Mouse (Mus musculus): ENCODE results near the gene Sptbn2. TPM values are rescaled to one million over a fixed set of nuclear protein-coding genes. Genes with fewer than 3 reads are reported as not detected.

The Sptbn2 gene
- total and polyA plus RNA-seq, 2 experiments from 2014 or later, result 0.04 to 0.05 TPM

GRCm38 (mm10) chr19:4729186-4729585 lies 18.2 kb downstream of the Sptbn2 start:
- TF ChIP-seq CTCF (IDR thresholded peaks at IDR 0.05; ENCODE audit: low read depth) (no peak), EP300 (IDR thresholded peaks at IDR 0.05; ENCODE audit: low read depth) (no peak)

GRCm38 (mm10) chr19:4733052-4733451 lies 22.1 kb downstream of the Sptbn2 start:
- Histone ChIP-seq H3K9me3 (replicated peaks; ENCODE audit: control insufficient read depth, low read length) (no peaks in the 10 kb centered on the region), H3K9ac (replicated peaks; ENCODE audit: low read depth, low read length) (no peak overlapping the region), H3K4me1 (ENCODE audit: control insufficient read depth, insufficient read depth) (no peaks in the 10 kb centered on the region), H3K4me2 (ENCODE audit: low read depth, low read length) (no peak overlapping the region), H3K4me3 (ENCODE audit: low read depth, low read length) (no peak overlapping the region), H3K27me3 (ENCODE audit: control insufficient read depth, insufficient read depth, low read length) (no peaks in the 10 kb centered on the region), H3K27ac (ENCODE audit: low read depth) (no peak overlapping the region), H3K36me3 (replicated peaks; ENCODE audit: control insufficient read depth, insufficient read depth, low read length) (no peaks in the 10 kb centered on the region)
- WGBS, result 70% methylated on average over 3 of the region's 3 CpGs
- ATAC-seq (ENCODE audit: insufficient read depth, low read depth) (no peak), DNase-seq (ENCODE audit: low spot score) (no peak)
- TF ChIP-seq CTCF (IDR thresholded peaks at IDR 0.05; ENCODE audit: low read depth), result no peak
- TF ChIP-seq EP300 (IDR thresholded peaks at IDR 0.05; ENCODE audit: low read depth), result no peak

More at GRCm38 (mm10) chr19:4729186-4729585, 18.2 kb downstream of the Sptbn2 start:
- H3K36me3 ChIP-seq (replicated peaks; ENCODE audit: control insufficient read depth, insufficient read depth, low read length), result no peaks in the 10 kb centered on the region
- no peak for ATAC-seq (ENCODE audit: insufficient read depth, low read depth)
- H3K4me2 ChIP-seq (ENCODE audit: low read depth, low read length), result no peak overlapping the region
- H3K9ac ChIP-seq (replicated peaks; ENCODE audit: low read depth, low read length), result no peak overlapping the region
- H3K9me3 ChIP-seq (replicated peaks; ENCODE audit: control insufficient read depth, low read length), result no peaks in the 10 kb centered on the region
- DNase-seq (ENCODE audit: low spot score), result no peak
- WGBS, result 82% methylated on average over 9 of the region's 9 CpGs
- no peak overlapping the region for H3K27ac ChIP-seq (ENCODE audit: low read depth)
- no peak overlapping the region for H3K4me3 ChIP-seq (ENCODE audit: low read depth, low read length)
- no peaks in the 10 kb centered on the region for H3K4me1 ChIP-seq (ENCODE audit: control insufficient read depth, insufficient read depth)
- no peaks in the 10 kb centered on the region; the same call in 1 of the 2 replicates for H3K27me3 ChIP-seq (ENCODE audit: control insufficient read depth, insufficient read depth, low read length)

GRCm38 (mm10) chr19:4737866-4738265 lies 26.9 kb downstream of the Sptbn2 start:
- H3K27me3 ChIP-seq (ENCODE audit: control insufficient read depth, insufficient read depth, low read length), result no peaks in the 10 kb centered on the region
- no peaks in the 10 kb centered on the region for H3K9me3 ChIP-seq (replicated peaks; ENCODE audit: control insufficient read depth, low read length)
- H3K9ac ChIP-seq (replicated peaks; ENCODE audit: low read depth, low read length), result no peak overlapping the region
- no peak for DNase-seq (ENCODE audit: low spot score)
- 61% methylated on average over 13 of the region's 13 CpGs for WGBS
- no peak overlapping the region for H3K4me3 ChIP-seq (ENCODE audit: low read depth, low read length)
- H3K4me1 ChIP-seq (ENCODE audit: control insufficient read depth, insufficient read depth), result no peaks in the 10 kb centered on the region
- no peak for ATAC-seq (ENCODE audit: insufficient read depth, low read depth)
- no peak overlapping the region for H3K27ac ChIP-seq (ENCODE audit: low read depth)
- no peaks in the 10 kb centered on the region for H3K36me3 ChIP-seq (replicated peaks; ENCODE audit: control insufficient read depth, insufficient read depth, low read length)
- H3K4me2 ChIP-seq (ENCODE audit: low read depth, low read length), result no peak overlapping the region
- TF ChIP-seq CTCF (IDR thresholded peaks at IDR 0.05; ENCODE audit: low read depth), result no peak

- Histone ChIP-seq H3K9ac (replicated peaks; ENCODE audit: low read depth, low read length) (no peak overlapping the region), H3K4me3 (ENCODE audit: low read depth, low read length) (no peak overlapping the region), H3K27ac (ENCODE audit: low read depth) (no peak overlapping the region), H3K36me3 (replicated peaks; ENCODE audit: control insufficient read depth, insufficient read depth, low read length) (no peaks in the 10 kb centered on the region), H3K27me3 (ENCODE audit: control insufficient read depth, insufficient read depth, low read length) (no peaks in the 10 kb centered on the region), H3K4me2 (ENCODE audit: low read depth, low read length) (no peak overlapping the region), H3K4me1 (ENCODE audit: control insufficient read depth, insufficient read depth) (no peaks in the 10 kb centered on the region), H3K9me3 (replicated peaks; ENCODE audit: control insufficient read depth, low read length) (no peaks in the 10 kb centered on the region)
- 88% methylated on average over 11 of the region's 11 CpGs for WGBS
- TF ChIP-seq CTCF (IDR thresholded peaks at IDR 0.05; ENCODE audit: low read depth), result no peak
- TF ChIP-seq EP300 (IDR thresholded peaks at IDR 0.05; ENCODE audit: low read depth), result no peak
- DNase-seq (ENCODE audit: low spot score) (no peak), ATAC-seq (ENCODE audit: insufficient read depth, low read depth) (no peak)
These were observed 28.1 kb downstream of the Sptbn2 start for GRCm38 (mm10) chr19:4739053-4739452.

DNA sequence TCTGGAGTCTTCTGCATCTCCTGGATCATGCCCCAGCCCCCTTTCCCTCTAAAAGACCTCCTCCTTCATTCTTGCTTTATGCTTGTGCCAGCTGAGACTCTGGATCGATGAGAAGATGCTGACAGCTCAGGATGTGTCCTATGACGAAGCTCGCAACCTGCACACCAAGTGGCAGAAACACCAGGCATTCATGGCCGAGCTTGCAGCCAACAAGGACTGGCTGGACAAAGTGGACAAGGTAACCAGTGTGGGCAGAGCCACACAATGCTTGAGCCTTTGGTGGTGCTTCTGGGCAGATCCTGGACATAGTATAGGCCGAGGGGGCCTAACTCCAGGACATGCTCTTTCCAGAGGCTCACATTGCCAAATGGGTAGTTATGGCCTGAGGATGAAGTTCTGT lies 28.8 kb downstream of the Sptbn2 start:
- no peaks in the 10 kb centered on the region for H3K27me3 ChIP-seq (ENCODE audit: control insufficient read depth, insufficient read depth, low read length)
- no peaks in the 10 kb centered on the region for H3K36me3 ChIP-seq (replicated peaks; ENCODE audit: control insufficient read depth, insufficient read depth, low read length)
- H3K27ac ChIP-seq (ENCODE audit: low read depth), result no peak overlapping the region
- 77% methylated on average over 5 of the region's 5 CpGs for WGBS
- H3K4me3 ChIP-seq (ENCODE audit: low read depth, low read length), result no peak overlapping the region
- DNase-seq (ENCODE audit: low spot score), result no peak
- H3K4me2 ChIP-seq (ENCODE audit: low read depth, low read length), result no peak overlapping the region
- H3K9me3 ChIP-seq (replicated peaks; ENCODE audit: control insufficient read depth, low read length), result no peaks in the 10 kb centered on the region
- no peak for ATAC-seq (ENCODE audit: insufficient read depth, low read depth)
- no peaks in the 10 kb centered on the region for H3K4me1 ChIP-seq (ENCODE audit: control insufficient read depth, insufficient read depth)
- H3K9ac ChIP-seq (replicated peaks; ENCODE audit: low read depth, low read length), result no peak overlapping the region
- TF ChIP-seq CTCF (IDR thresholded peaks at IDR 0.05; ENCODE audit: low read depth) (no peak), EP300 (IDR thresholded peaks at IDR 0.05; ENCODE audit: low read depth) (no peak)

DNA sequence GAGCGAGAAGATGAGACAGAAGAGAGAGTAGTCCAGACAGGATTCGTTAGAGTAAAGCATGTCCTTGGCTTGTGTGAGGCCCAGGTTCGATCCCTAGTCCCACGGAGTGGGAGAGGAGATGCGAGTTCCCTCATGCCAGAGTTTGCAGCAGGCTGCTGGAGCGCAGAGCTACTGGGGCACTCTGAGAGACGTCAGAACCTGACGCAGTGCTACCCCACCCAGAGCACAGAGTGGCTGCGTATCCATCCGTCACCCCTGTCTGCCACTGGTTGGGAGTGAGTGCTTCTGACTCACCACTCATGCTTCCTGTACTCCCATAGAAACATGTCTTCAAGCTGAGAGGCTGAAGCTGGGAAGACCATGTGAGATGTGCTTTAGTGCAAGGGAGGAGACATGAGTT lies 30.5 kb downstream of the Sptbn2 start:
- no peaks in the 10 kb centered on the region for H3K36me3 ChIP-seq (replicated peaks; ENCODE audit: control insufficient read depth, insufficient read depth, low read length)
- no peak overlapping the region for H3K4me3 ChIP-seq (ENCODE audit: low read depth, low read length)
- DNase-seq (ENCODE audit: low spot score) (no peak), ATAC-seq (ENCODE audit: insufficient read depth, low read depth) (no peak)
- H3K9ac ChIP-seq (replicated peaks; ENCODE audit: low read depth, low read length), result no peak overlapping the region
- H3K4me1 ChIP-seq (ENCODE audit: control insufficient read depth, insufficient read depth), result no peaks in the 10 kb centered on the region
- 70% methylated on average over 10 of the region's 10 CpGs for WGBS
- no peak overlapping the region for H3K27ac ChIP-seq (ENCODE audit: low read depth)
- no peak overlapping the region for H3K4me2 ChIP-seq (ENCODE audit: low read depth, low read length)
- H3K27me3 ChIP-seq (ENCODE audit: control insufficient read depth, insufficient read depth, low read length), result no peaks in the 10 kb centered on the region
- no peak for TF ChIP-seq EP300 (IDR thresholded peaks at IDR 0.05; ENCODE audit: low read depth)
- no peak for TF ChIP-seq CTCF (IDR thresholded peaks at IDR 0.05; ENCODE audit: low read depth)
- no peaks in the 10 kb centered on the region for H3K9me3 ChIP-seq (replicated peaks; ENCODE audit: control insufficient read depth, low read length)

Measured in heart, postnatal 0 days (tissue).